Mouse (Mus musculus) mouse trophoblast stem cell (cell line): Measurements from ENCODE around the gene Gm18596.
"Not testable (repeated sequence)": the region's sequence is repeated elsewhere in the genome, so short reads cannot be mapped to it uniquely, and the experiment has no call there.

Source experiments
- in situ Hi-C, 2 experiments: fragments of 300-500 bp; cut with MseI, MboI; formaldehyde crosslinking; loops; 2 replicates in 1 of 2; 3 replicates in 1 of 2; pipeline ENCODE4 v1.15.1; 2025

The Gm18596 gene

GRCm38 (mm10) chr10:77711157-77711556 lies 31.3 kb downstream of the Gm18596 start, which contains the start of gene Gm10024:
Gene Gm10024 (plus strand): TSS chr10:77711457.
- in situ Hi-C loops, result not testable (repeated sequence)

GRCm38 (mm10) chr10:77709831-77710230 lies 32.6 kb downstream of the Gm18596 start:
- in situ Hi-C loops, result no loop called here

GRCm38 (mm10) chr10:77706326-77706725 lies 36.1 kb downstream of the Gm18596 start, which contains the start of gene Gm10272:
Gene Gm10272 (plus strand): TSS chr10:77706626.
- in situ Hi-C loops, result no loop called here

GRCm38 (mm10) chr10:77697133-77697532 lies 45.3 kb downstream of the Gm18596 start, which contains the start of gene Gm9508:
Gene Gm9508 (minus strand): TSS chr10:77697233.
- in situ Hi-C loops, result no loop called here
